Mouse (Mus musculus) embryo, embryonic 11.5 days (tissue): ENCODE measurements at regions not wholly inside any gene's neighbourhood (a gene's known extent, or its start where the extent isn't known, plus 50 kb on each side); places are given as distances from the start of the nearest gene placed in this dataset.

ENCODE experiments used
- DNase-seq: peaks from one replicate; pipeline ENCODE4 v3.0.0-alpha.2; 2012; ENCODE audit warnings: low read depth, low spot score

- no peak for DNase-seq
Observed at GRCm38 (mm10) chr12:95937705-95938104, 245.7 kb downstream of the Flrt2 start.

GRCm38 (mm10) chr12:95940465-95941012 is 248.5 kb downstream of the Flrt2 start:
- DNase-seq: no peak

GRCm38 (mm10) chr12:95959786-95960504 is 267.9 kb downstream of the Flrt2 start:
- DNase-seq: no peak

- DNase-seq: no peak
Observed at GRCm38 (mm10) chr12:95960505-95960871, 268.5 kb downstream of the Flrt2 start.

GRCm38 (mm10) chr12:95962817-95963216 is 270.8 kb downstream of the Flrt2 start:
- no peak for DNase-seq

- no peak for DNase-seq
Observed at GRCm38 (mm10) chr12:95988669-95989288, 296.8 kb downstream of the Flrt2 start.

- DNase-seq: no peak
Observed at GRCm38 (mm10) chr12:95994963-95995362, 302.9 kb downstream of the Flrt2 start.

GRCm38 (mm10) chr12:96030180-96030579 is 338.2 kb downstream of the Flrt2 start:
- DNase-seq: no peak

- no peak for DNase-seq
Observed at GRCm38 (mm10) chr12:96075365-96075764, 383.3 kb downstream of the Flrt2 start.

- DNase-seq: no peak
Observed at GRCm38 (mm10) chr12:96090995-96091394, 399.0 kb downstream of the Flrt2 start.

GRCm38 (mm10) chr12:96106254-96106653 is 414.2 kb downstream of the Flrt2 start:
- no peak for DNase-seq

- DNase-seq: no peak
Observed at GRCm38 (mm10) chr12:96114727-96115379, 422.8 kb downstream of the Flrt2 start.

- DNase-seq: no peak
Observed at GRCm38 (mm10) chr12:96117553-96117952, 425.5 kb downstream of the Flrt2 start.

GRCm38 (mm10) chr12:96124156-96124931 is 432.3 kb downstream of the Flrt2 start:
- DNase-seq: no peak

- no peak for DNase-seq
Observed at GRCm38 (mm10) chr12:96129870-96130454, 437.9 kb downstream of the Flrt2 start.

- DNase-seq: no peak
Observed at GRCm38 (mm10) chr12:96130796-96131512, 438.9 kb downstream of the Flrt2 start.

GRCm38 (mm10) chr12:96134136-96134535 is 442.1 kb downstream of the Flrt2 start:
- DNase-seq: no peak

GRCm38 (mm10) chr12:96141748-96142147 is 449.7 kb downstream of the Flrt2 start:
- DNase-seq: no peak

GRCm38 (mm10) chr12:96154095-96154494 is 462.1 kb downstream of the Flrt2 start:
- no peak for DNase-seq

GRCm38 (mm10) chr12:96167551-96167950 is 475.5 kb downstream of the Flrt2 start:
- DNase-seq: no peak

GRCm38 (mm10) chr12:96198928-96199327 is 506.9 kb downstream of the Flrt2 start:
- no peak for DNase-seq
